Mouse (Mus musculus): ENCODE results near the gene Nxt2.
"Not testable (repeated sequence)": the region's sequence is repeated elsewhere in the genome, so short reads cannot be mapped to it uniquely, and the experiment has no call there.

The Nxt2 gene

GRCm38 (mm10) chrX:142226542-142226941 is at the start of gene Nxt2:
Gene Nxt2, plus strand, starts transcription at chrX:142226770.
- DNase-seq: no peak

- DNase-seq: no peak
Measured at GRCm38 (mm10) chrX:142176981-142177380, 49.6 kb upstream of the Nxt2 start.

GRCm38 (mm10) chrX:142182026-142182425 is 44.5 kb upstream of the Nxt2 start:
- no peak for DNase-seq

GRCm38 (mm10) chrX:142189023-142189703 is 37.4 kb upstream of the Nxt2 start:
- DNase-seq: peak; percentile 6

GRCm38 (mm10) chrX:142190355-142190754 is 36.2 kb upstream of the Nxt2 start:
- DNase-seq: no peak

GRCm38 (mm10) chrX:142194420-142194819 is 32.1 kb upstream of the Nxt2 start:
- DNase-seq: no peak

GRCm38 (mm10) chrX:142195551-142195950 is 31.0 kb upstream of the Nxt2 start:
- no peak for DNase-seq

GRCm38 (mm10) chrX:142196831-142197230 is 29.7 kb upstream of the Nxt2 start, which contains the start of gene Gucy2f:
Gene Gucy2f, minus strand, starts transcription at chrX:142196931.
- no peak for DNase-seq

GRCm38 (mm10) chrX:142200295-142200694 is 26.3 kb upstream of the Nxt2 start:
- DNase-seq: no peak

- DNase-seq: peak; percentile 72
Measured at GRCm38 (mm10) chrX:142227398-142228054, 956 bp downstream of the Nxt2 start.

- DNase-seq: peak; percentile 81
Measured at GRCm38 (mm10) chrX:142228055-142228768, 1.6 kb downstream of the Nxt2 start.

GRCm38 (mm10) chrX:142228769-142229158 is 2.2 kb downstream of the Nxt2 start:
- no peak for DNase-seq

- not testable (repeated sequence) for DNase-seq
Measured at GRCm38 (mm10) chrX:142236146-142236545, 9.6 kb downstream of the Nxt2 start.

GRCm38 (mm10) chrX:142237101-142237500 is 10.5 kb downstream of the Nxt2 start:
- no peak for DNase-seq

- DNase-seq: no peak
Measured at GRCm38 (mm10) chrX:142245682-142246327, 19.2 kb downstream of the Nxt2 start.

GRCm38 (mm10) chrX:142250008-142250736 is 23.6 kb downstream of the Nxt2 start:
- no peak for DNase-seq

- no peak for DNase-seq
Measured at GRCm38 (mm10) chrX:142276031-142276430, 49.5 kb downstream of the Nxt2 start.

- no peak for DNase-seq
Measured at GRCm38 (mm10) chrX:142276573-142276972, 50.0 kb downstream of the Nxt2 start.

GRCm38 (mm10) chrX:142285905-142286304 is 59.3 kb downstream of the Nxt2 start:
- no peak for DNase-seq

All from liver (tissue).